Mouse (Mus musculus) lung, embryonic 14.5 days (tissue): ENCODE data around the gene Pole4. TPM values are rescaled to one million over a fixed set of nuclear protein-coding genes. Genes with fewer than 3 reads are reported as not detected.
"Not testable (repeated sequence)": the region's sequence is repeated elsewhere in the genome, so short reads cannot be mapped to it uniquely, and the experiment has no call there.

ENCODE experiments used
- ATAC-seq: fragments of 200-750 bp; cut with Nextera tagmentation; 2 replicates; pipeline ENCODE4 v1.8.0; 2017; ENCODE audit warnings: mild to moderate bottlenecking, moderate TSS enrichment, moderate library complexity; ENCODE audit not compliant: insufficient read depth
- DNase-seq: peaks from one replicate; pipeline ENCODE4 v3.0.0-alpha.2; 2015
- H3K27ac ChIP-seq: fragments of 300-500 bp; sonication (generic); 2 replicates; pipeline ENCODE4 v1.5.1; 2014; ENCODE audit warnings: low read depth, mild to moderate bottlenecking, moderate library complexity
- H3K27me3 ChIP-seq: fragments of 300-500 bp; sonication (generic); 2 replicates; pipeline ENCODE4 v1.6.1; 2014; ENCODE audit warnings: low read length, control low read depth; ENCODE audit not compliant: insufficient read depth
- H3K36me3 ChIP-seq: fragments of 300-500 bp; sonication (generic); 2 replicates; pipeline ENCODE4 v1.6.1; 2014; ENCODE audit warnings: control low read depth; ENCODE audit not compliant: insufficient read depth
- H3K4me1 ChIP-seq: fragments of 300-500 bp; sonication (generic); 2 replicates; pipeline ENCODE4 v1.6.1; 2014; ENCODE audit warnings: antibody characterized with exemption, control low read depth; ENCODE audit not compliant: insufficient read depth
- H3K4me2 ChIP-seq: fragments of 300-500 bp; sonication (generic); 2 replicates; pipeline ENCODE4 v1.6.1; 2014; ENCODE audit warnings: mild to moderate bottlenecking
- H3K4me3 ChIP-seq: fragments of 300-500 bp; sonication (generic); 2 replicates; pipeline ENCODE4 v1.5.1; 2014; ENCODE audit warnings: low read depth, low read length
- H3K9ac ChIP-seq: fragments of 300-500 bp; sonication (generic); 2 replicates; pipeline ENCODE4 v1.6.1; 2014
- H3K9me3 ChIP-seq: fragments of 300-500 bp; sonication (generic); 2 replicates; pipeline ENCODE4 v1.6.1; 2016; ENCODE audit warnings: low read depth, low read length, control low read depth
- CTCF ChIP-seq: IDR thresholded peaks from 2 replicates; pipeline ENCODE4 v1.5.1; 2016; ENCODE audit warnings: antibody characterized with exemption, low read depth
- WGBS: fragments of 180-500 bp; shearing (Covaris S2); extraction: QIAGEN DNeasy Blood & Tissue Kit; methylation state at CpG from one replicate; pipeline ENCODE4 v1.1.7; 2014; 5-methylcytosine and 5-hydroxymethylcytosine counted together
- polyA plus RNA-seq: library from polyadenylated mRNA; unstranded; fragments of >200 nt; fragmentation: Nextera tagmentation; extraction: Ambion mirVana; gene quantifications from 2 replicates; pipeline ENCODE4 v1.2.1, GENCODE M21; 2014

Pole4 gene
- polyA plus RNA-seq, 1 experiment from 2014 or later: 119 TPM

GRCm38 (mm10) chr6:82666480-82666879, 38.7 kb downstream of the Pole4 start:
- ATAC-seq: no peak
- H3K27ac ChIP-seq: no peak overlapping the region
- no peak overlapping the region for H3K4me3 ChIP-seq
- no peaks in the 10 kb centered on the region for H3K4me1 ChIP-seq
- TF ChIP-seq CTCF: no peak
- no peaks in the 10 kb centered on the region for H3K36me3 ChIP-seq
- DNase-seq: no peak
- no peak overlapping the region for H3K4me2 ChIP-seq
- no peaks in the 10 kb centered on the region for H3K9me3 ChIP-seq
- no peaks in the 10 kb centered on the region for H3K27me3 ChIP-seq
- H3K9ac ChIP-seq: no peak overlapping the region

- Histone ChIP-seq H3K4me1 (no peaks in the 10 kb centered on the region), H3K4me3 (peak overlapping the region; percentile 64), H3K9me3 (no peaks in the 10 kb centered on the region), H3K27me3 (no peaks in the 10 kb centered on the region), H3K36me3 (peaks cover 16% of the 10 kb centered on the region), H3K9ac (peak overlapping the region; percentile 79), H3K27ac (peak overlapping the region; percentile 96), H3K4me2 (peak overlapping the region; percentile 79)
- DNase-seq: no peak
- ATAC-seq: no peak
- TF ChIP-seq CTCF: no peak
- 35% methylated on average over 11 of the region's 11 CpGs for WGBS
These were observed 52.0 kb downstream of the Pole4 start for GRCm38 (mm10) chr6:82653169-82653525.

GRCm38 (mm10) chr6:82652521-82653168, 52.5 kb downstream of the Pole4 start:
- peak; percentile 6; the same call in 1 of the 2 replicates for TF ChIP-seq CTCF
- Histone ChIP-seq H3K9me3 (no peaks in the 10 kb centered on the region), H3K27ac (peak overlapping the region; percentile 96), H3K4me1 (no peaks in the 10 kb centered on the region), H3K27me3 (no peaks in the 10 kb centered on the region), H3K9ac (peak overlapping the region; percentile 79), H3K4me3 (peak overlapping the region; percentile 64), H3K36me3 (peaks cover 20% of the 10 kb centered on the region), H3K4me2 (peak overlapping the region; percentile 79)
- ATAC-seq (peak; percentile 99), DNase-seq (peak; percentile 98)
- under 1% methylated on average over 61 of the region's 67 CpGs for WGBS

GRCm38 (mm10) chr6:82649096-82649495, 56.1 kb downstream of the Pole4 start:
- peaks cover 31% of the 10 kb centered on the region for H3K36me3 ChIP-seq
- TF ChIP-seq CTCF: no peak
- no peaks in the 10 kb centered on the region for H3K9me3 ChIP-seq
- no peaks in the 10 kb centered on the region for H3K4me1 ChIP-seq
- no peak overlapping the region for H3K27ac ChIP-seq
- H3K4me2 ChIP-seq: no peak overlapping the region
- H3K9ac ChIP-seq: no peak overlapping the region
- H3K27me3 ChIP-seq: no peaks in the 10 kb centered on the region
- H3K4me3 ChIP-seq: no peak overlapping the region
- DNase-seq (no peak), ATAC-seq (no peak)
- WGBS: 67% methylated on average over 2 of the region's 2 CpGs

- no peak overlapping the region for H3K4me3 ChIP-seq
- H3K36me3 ChIP-seq: peaks cover 31% of the 10 kb centered on the region
- H3K9me3 ChIP-seq: no peaks in the 10 kb centered on the region
- no peaks in the 10 kb centered on the region for H3K27me3 ChIP-seq
- 88% methylated on average over 1 of the region's 1 CpGs for WGBS
- no peak overlapping the region for H3K27ac ChIP-seq
- H3K4me1 ChIP-seq: no peaks in the 10 kb centered on the region
- no peak overlapping the region for H3K9ac ChIP-seq
- H3K4me2 ChIP-seq: no peak overlapping the region
- TF ChIP-seq CTCF: no peak
- DNase-seq (no peak), ATAC-seq (no peak)
These were observed 57.1 kb downstream of the Pole4 start for GRCm38 (mm10) chr6:82647940-82648655.

GRCm38 (mm10) chr6:82647001-82647400, 58.2 kb downstream of the Pole4 start:
- no peak overlapping the region for H3K27ac ChIP-seq
- no peaks in the 10 kb centered on the region for H3K4me1 ChIP-seq
- no peak for TF ChIP-seq CTCF
- H3K9me3 ChIP-seq: no peaks in the 10 kb centered on the region
- ATAC-seq: no peak
- peaks cover 31% of the 10 kb centered on the region for H3K36me3 ChIP-seq
- DNase-seq: no peak
- H3K4me2 ChIP-seq: no peak overlapping the region
- no peak overlapping the region for H3K9ac ChIP-seq
- H3K27me3 ChIP-seq: no peaks in the 10 kb centered on the region
- 97% methylated on average over 1 of the region's 1 CpGs for WGBS
- no peak overlapping the region for H3K4me3 ChIP-seq

GRCm38 (mm10) chr6:82640046-82640445, 65.1 kb downstream of the Pole4 start:
- H3K36me3 ChIP-seq: 0 out of 2 replicates have a peak, but pooled peaks cover 4% of the 10 kb centered on the region
- no peaks in the 10 kb centered on the region for H3K27me3 ChIP-seq
- 76% methylated on average over 4 of the region's 4 CpGs for WGBS
- no peaks in the 10 kb centered on the region for H3K4me1 ChIP-seq
- H3K4me3 ChIP-seq: no peak overlapping the region
- H3K27ac ChIP-seq: no peak overlapping the region
- DNase-seq (no peak), ATAC-seq (no peak)
- no peaks in the 10 kb centered on the region for H3K9me3 ChIP-seq
- H3K4me2 ChIP-seq: no peak overlapping the region
- no peak for TF ChIP-seq CTCF
- no peak overlapping the region for H3K9ac ChIP-seq

GRCm38 (mm10) chr6:82625331-82625730, 79.8 kb downstream of the Pole4 start:
- ATAC-seq: not testable (repeated sequence)

More at GRCm38 (mm10) chr6:82625331-82625730, 79.8 kb downstream of the Pole4 start:
- not testable (repeated sequence) for H3K27me3 ChIP-seq, H3K27ac ChIP-seq, H3K4me2 ChIP-seq, H3K9me3 ChIP-seq, H3K4me3 ChIP-seq, H3K9ac ChIP-seq, H3K36me3 ChIP-seq, H3K4me1 ChIP-seq, DNase-seq
- WGBS: 92% methylated on average over 7 of the region's 8 CpGs
